Mouse (Mus musculus) layer of hippocampus, adult 2 months (tissue): Measurements from ENCODE around the gene Gm11627. TPM values are rescaled to one million over a fixed set of nuclear protein-coding genes. Genes with fewer than 3 reads are reported as not detected.
"Not testable (repeated sequence)": the region's sequence is repeated elsewhere in the genome, so short reads cannot be mapped to it uniquely, and the experiment has no call there.

Experiments
- DNase-seq, 2 experiments: peaks; one replicate each; pipeline ENCODE4 v3.0.0; 2022; ENCODE audit warnings: low spot score in 2 of 2
- H3K27ac ChIP-seq: fragments of 200-600 bp; 2 replicates; pipeline ENCODE4 v1.8.1; 2022
- H3K4me3 ChIP-seq: fragments of 200-600 bp; 2 replicates; pipeline ENCODE4 v1.8.1; 2022; ENCODE audit warnings: mild to moderate bottlenecking
- CTCF ChIP-seq: fragments of 200-600 bp; conservative IDR thresholded peaks from 2 replicates; pipeline ENCODE4 v1.8.1; 2022; ENCODE audit warnings: antibody characterized with exemption, mild to moderate bottlenecking, moderate library complexity
- total RNA-seq, 2 experiments: library from RNA; stranded (reverse); gene quantifications; 2 replicates each; pipeline ENCODE4 v1.2.3; 2021

The Gm11627 gene
- total RNA-seq, 2 experiments from 2014 or later: 3.9 to 4.2 TPM

DNA sequence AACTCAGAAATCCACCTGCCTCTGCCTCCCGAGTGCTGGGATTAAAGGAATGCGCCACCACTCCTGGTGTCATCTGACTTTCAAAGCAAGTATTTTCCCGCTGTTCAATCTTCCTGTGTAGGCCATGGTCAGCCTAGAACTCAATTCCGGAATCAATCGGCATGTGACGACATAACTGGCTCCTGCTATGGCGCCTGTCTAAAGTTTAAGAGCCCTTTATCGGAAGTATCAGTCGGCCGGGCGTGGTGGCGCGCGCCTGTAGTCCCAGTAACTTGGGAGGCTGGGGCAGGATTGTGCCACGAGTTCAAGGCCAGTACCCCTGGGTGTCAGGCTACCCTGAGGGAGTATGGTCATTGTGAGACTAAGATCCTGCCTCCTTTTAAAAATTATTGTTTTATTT, 11.5 kb downstream of the Gm11627 start:
- Histone ChIP-seq H3K27ac (no peak overlapping the region), H3K4me3 (no peak overlapping the region)
- TF ChIP-seq CTCF: no peak
- DNase-seq: no peak

DNA sequence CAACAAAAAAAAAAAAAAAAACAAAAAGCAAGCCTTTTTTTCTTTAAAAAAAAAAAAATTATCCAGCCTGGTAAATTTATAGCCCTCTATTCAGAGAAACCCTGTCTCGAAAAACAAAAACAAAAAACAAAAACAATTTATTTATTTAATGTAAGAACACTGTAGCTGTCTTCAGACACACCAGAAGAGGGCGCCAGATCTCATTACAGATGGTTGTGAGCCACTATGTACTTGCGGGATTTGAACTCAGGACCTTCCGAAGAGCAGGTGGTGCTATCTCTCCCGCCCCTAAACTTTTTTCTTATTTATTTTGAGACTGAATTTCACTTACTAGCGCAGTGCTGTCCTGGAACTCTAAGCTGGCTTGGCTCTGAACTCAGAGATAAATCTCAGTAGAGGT, 12.1 kb downstream of the Gm11627 start:
- H3K27ac ChIP-seq: no peak overlapping the region
- no peak overlapping the region for H3K4me3 ChIP-seq
- DNase-seq: no peak
- TF ChIP-seq CTCF: peak; percentile 59

DNA sequence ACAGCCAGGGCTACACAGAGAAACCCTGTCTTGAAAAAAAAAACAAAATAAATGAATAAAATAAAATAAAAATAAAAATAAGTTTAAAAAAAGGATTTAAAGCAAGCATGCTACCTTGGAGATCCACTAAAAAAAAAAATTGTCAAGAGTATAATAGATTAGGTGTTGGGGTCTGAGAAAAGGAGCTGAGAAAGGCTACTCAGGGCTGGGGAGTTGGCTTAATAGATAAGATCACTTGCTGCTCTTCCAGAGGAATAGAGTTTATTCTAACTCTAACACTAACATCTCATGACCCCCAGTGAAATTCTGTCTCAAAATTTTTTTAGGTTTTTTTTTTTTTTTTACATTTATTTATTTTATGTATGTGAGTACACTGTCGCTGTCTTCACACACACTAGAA, 13.0 kb downstream of the Gm11627 start:
- no peak overlapping the region for H3K27ac ChIP-seq
- no peak for TF ChIP-seq CTCF
- DNase-seq: no peak

DNA sequence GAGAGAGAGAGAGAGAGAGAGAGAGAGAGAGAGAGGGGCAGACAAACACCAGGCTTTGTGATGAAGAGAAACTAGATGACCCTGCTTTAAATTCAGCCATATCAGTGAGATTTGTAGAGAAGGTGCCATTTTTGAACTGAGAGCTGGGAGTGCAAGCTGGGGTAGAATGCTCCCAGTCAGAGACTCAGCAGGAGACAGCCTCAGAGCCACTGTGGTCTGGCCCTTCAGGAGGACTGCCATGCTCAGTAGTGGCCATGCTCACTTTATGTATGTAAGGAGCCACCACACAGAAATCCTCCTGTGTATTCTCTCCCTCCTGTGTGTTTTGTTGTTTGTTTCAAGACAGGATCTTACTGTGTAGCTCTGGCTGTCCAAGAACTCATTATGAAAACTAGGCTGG, 13.5 kb downstream of the Gm11627 start:
- TF ChIP-seq CTCF: no peak
- DNase-seq: no peak
- no peak overlapping the region for H3K27ac ChIP-seq

More for the DNA sequence above, 13.0 kb downstream of the Gm11627 start:
- no peak overlapping the region for H3K4me3 ChIP-seq

DNA sequence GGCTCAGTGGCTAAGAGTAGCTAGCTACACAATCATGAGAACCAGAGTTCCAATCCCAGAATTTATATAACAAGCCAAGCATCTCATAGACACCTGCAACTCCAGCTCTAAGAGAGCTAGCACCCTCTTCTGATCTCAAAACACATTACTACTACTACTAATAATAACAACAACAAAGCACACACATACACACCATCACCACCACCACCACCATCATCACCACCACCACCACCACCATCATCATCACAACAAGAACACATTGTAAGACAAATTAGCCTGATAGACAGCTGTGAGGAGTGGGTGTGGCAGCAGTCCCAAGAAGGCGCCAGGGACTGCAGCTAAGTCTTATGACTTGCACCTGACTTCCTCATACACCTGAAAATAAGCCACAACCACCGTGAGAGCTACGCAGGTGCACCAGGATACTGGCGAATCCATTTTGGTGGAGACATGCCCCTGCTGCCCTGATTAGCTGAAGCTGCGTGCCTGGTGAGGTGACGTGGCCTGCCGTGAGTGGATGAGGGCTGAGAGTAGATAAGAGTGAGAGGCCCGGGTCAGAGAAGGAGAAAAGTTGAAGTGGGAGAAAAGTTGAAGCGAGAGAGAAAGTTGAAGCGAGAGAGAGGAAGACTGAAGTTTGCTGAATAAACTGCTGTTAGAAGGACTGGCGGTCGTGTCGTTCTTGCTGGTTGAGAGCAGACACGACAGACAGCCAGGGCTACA, 14.1 kb downstream of the Gm11627 start:
- not testable (repeated sequence) for DNase-seq, H3K4me3 ChIP-seq, H3K27ac ChIP-seq

More for the DNA sequence above, 13.5 kb downstream of the Gm11627 start:
- H3K4me3 ChIP-seq: no peak overlapping the region

DNA sequence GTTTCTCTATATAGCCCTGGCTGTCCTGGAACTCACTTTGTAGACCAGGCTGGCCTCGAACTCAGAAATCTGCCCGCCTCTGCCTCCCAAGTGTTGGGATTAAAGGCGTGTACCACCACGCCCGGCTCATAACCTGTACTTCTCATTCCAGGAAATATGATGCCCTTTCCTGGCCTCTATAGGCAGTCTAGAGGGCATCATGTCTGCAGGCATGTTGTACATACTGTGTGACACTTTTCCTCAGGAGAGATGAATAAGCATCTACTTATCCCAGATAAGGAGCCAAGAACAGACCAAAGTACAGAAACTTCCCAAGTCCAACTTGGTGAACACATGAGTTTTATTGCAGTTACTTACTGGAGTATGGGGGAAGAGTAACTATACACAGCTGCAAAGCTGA, 20.6 kb downstream of the Gm11627 start:
- Histone ChIP-seq H3K4me3 (no peak overlapping the region), H3K27ac (no peak overlapping the region)
- no peak for TF ChIP-seq CTCF
- DNase-seq: no peak

DNA sequence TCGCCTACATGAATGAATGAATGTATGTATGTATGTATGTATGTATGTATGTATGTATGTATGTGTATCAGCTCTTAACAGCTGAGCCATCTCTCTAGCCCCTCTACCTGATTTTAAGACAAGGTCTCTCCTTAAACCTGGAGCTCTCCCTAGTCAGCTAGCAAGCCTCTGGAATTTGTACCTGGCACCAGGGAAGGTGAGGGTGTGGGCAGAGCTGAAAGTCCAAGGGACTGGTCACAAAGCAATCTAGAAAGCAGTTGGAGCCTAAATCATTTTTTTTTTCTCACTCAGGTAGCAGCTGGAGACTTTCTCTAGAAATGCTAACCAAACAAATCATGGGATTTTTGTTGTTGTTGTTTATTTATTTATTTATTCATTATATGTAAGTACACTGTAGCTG, 21.9 kb downstream of the Gm11627 start:
- H3K4me3 ChIP-seq: no peak overlapping the region
- no peak for TF ChIP-seq CTCF
- DNase-seq: no peak
- H3K27ac ChIP-seq: no peak overlapping the region

DNA sequence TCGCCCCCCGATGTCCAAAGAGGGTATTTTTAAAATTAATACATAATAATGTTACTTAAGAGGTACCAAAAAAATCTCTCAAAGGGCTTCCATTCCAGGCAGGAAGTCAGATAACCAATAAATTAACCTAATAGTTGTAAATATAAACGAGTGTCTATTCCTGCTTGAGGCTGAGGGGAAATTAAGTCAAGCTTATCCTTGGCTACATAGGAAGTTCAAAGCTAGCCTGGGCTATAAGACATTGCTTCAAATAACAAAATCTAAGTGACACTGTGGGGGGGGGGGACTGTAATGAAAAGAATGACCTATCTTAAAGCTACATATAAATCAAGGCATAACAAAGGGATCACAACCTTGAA, 22.6 kb downstream of the Gm11627 start:
- Histone ChIP-seq H3K27ac (peak overlapping the region; percentile 97), H3K4me3 (peak overlapping the region; percentile 95)
- no peak for TF ChIP-seq CTCF

DNA sequence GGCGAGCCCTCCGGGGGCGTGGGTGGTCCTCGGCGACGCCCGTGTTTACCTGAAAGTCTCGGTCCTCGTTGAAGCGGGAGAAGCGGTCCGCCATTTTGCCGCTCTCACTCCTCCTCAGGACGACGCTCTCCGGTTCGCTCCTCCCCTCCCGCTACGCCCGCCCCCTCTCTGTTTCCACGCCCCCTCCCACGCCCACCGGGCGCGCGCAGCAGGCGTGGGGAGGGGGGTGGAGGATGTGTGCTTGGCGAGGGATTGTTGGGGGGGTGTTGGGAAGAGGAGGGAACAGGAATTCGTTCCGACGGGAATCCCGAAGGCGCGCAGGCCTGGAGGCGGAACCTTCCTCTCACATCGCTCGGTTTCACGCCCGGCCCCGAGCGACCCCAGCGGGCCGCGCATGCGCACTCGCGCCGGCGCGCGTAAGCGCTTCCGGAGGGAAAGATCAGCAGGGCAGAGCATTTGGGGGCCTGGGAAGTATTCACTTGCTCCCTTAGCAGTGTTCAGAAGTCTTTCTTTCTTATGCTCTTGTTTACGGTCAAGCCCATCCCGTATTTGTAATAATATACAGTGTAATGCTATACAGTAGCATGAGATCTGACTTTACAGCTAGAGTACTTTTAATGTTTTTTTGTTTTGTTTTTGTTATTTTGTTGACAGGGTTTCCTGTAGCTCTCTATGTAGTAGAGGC, 23.1 kb downstream of the Gm11627 start, which contains the start of gene Gpatch8:
Gene Gpatch8, minus strand, starts transcription at position 362 of the 685 bp plus-strand sequence.
- peak; percentile 59 for TF ChIP-seq CTCF
- peak within 1 kb of the TSS; percentile 97 for H3K27ac ChIP-seq
- H3K4me3 ChIP-seq: peak within 1 kb of the TSS; percentile 95
- DNase-seq: peak; percentile 95 to 96

More for the DNA sequence above, 22.6 kb downstream of the Gm11627 start:
- DNase-seq: no peak

DNA sequence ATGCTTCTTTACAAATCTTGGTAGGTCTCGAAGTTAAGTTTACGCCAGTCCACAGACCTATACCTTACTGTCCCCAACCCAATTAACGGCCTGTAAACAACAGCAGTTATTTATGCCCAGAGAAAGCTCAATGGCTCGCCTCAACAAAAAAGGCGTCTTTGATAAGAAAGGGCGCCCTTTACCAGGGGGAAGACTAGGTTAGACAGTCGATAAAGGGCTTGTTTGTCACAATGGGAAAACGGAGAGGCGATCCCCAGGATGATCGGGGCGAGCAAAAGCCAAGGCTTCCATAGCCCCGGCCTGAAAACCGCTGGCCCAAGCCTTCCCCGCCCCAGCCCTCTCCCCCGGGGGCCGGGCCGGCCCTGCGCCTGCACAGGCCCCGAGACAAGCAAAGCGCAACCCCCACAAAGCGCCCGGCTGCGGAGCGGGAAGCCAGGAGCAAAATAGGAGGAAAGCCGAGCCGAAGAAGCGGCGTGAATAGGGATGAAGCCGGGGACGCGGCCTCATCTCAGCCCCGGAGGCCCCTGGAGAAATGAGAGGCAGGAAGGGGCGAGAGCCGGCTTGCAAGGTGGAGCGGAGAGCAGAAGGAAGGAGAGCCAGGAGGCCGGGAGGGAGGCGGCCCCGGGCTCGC, 23.7 kb downstream of the Gm11627 start:
- peak in 1 of 2 experiments; percentile 34 for DNase-seq
- H3K4me3 ChIP-seq: peak overlapping the region; percentile 95
- H3K27ac ChIP-seq: peak overlapping the region; percentile 97
- TF ChIP-seq CTCF: no peak

DNA sequence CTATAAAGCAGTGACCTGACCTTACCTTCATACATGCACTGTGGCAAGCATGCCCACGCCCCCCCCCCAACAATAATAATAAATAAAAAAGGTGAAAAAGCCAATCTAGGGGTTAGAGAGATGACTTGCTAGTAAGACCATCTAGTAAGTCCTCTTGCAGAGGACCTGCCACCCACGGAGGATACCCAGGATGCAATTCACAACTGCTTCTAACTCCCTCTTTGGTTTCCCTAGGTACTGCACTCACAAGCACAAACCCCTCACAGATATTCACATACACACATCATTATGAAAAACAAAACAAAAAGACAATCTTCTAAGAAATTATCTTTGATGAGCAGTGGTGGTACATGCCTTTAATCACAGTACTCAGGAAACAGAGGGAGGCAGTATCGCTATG, 27.2 kb downstream of the Gm11627 start:
- H3K4me3 ChIP-seq: no peak overlapping the region
- DNase-seq: no peak
- TF ChIP-seq CTCF: no peak; the same call in none of the 2 replicates
- H3K27ac ChIP-seq: no peak overlapping the region

DNA sequence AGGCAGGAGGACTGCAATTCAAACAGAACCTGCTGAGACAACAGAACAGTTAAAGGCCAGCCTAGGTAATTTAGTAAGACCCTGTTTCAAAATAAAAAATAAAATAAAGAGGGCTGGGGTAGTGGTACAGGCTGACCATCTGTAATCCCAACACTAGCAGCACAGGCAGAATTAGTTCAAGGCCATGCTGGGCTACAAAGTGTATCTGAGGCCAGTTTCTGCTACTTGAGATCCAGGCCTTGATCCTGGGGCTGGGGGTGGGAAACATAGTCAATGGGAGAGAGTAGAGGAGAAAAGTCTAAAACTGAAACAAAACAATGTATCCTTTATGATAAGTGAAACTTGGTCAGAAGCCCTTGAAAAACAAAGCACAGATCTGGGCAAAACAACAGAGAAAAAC, 28.1 kb downstream of the Gm11627 start:
- no peak for DNase-seq
- Histone ChIP-seq H3K27ac (no peak overlapping the region), H3K4me3 (no peak overlapping the region)
- no peak for TF ChIP-seq CTCF

DNA sequence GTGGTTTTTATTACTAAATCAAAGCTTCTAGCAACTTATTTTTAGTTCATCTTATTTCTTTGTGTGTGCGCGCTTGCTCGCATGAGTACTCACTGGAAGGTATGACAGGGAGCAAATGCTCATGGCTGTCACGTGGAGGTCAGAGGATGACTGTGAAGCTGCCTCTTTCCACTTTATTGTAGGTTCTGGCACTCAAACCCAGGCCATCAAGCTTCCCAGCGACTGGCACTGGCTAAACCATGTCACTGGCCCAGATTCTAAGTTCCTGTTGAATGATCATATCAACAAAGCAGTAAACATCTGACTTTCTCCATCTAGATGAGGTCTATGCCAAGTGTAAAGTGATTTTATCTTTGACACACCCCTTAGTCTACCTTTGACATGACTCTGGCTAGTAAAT, 37.8 kb downstream of the Gm11627 start:
- DNase-seq: no peak
- Histone ChIP-seq H3K4me3 (no peak overlapping the region), H3K27ac (no peak overlapping the region)
- TF ChIP-seq CTCF: no peak

DNA sequence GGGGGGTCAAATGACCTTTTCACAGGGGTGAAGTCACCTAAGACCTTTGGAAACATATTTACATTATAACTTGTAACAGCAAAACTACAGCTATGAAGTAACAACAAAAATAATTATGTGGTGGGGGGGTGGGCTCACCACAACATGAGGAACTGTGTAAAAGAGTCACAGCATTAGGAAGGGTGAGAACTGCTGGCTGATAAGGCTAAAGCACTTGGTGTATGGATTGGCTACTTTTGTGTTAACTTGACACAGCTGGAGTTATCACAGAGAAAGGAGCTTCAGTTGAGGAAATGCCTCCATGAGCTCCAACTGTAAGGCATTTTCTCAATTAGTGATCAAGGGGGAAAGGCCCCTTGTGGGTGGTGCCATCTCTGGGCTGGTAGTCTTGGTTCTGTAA, 39.0 kb downstream of the Gm11627 start:
- not testable (repeated sequence) for DNase-seq, H3K4me3 ChIP-seq, H3K27ac ChIP-seq
